Mouse (Mus musculus) layer of hippocampus, adult 9-11 months (tissue): Measurements from ENCODE around the gene Shcbp1l.

Experiments
- DNase-seq: peaks from one replicate; pipeline ENCODE4 v3.0.0; 2022

The Shcbp1l gene

GRCm38 (mm10) chr1:153489132-153489531 lies 64.2 kb downstream of the Shcbp1l start:
- DNase-seq: peak; percentile 81

GRCm38 (mm10) chr1:153489540-153489939 lies 64.6 kb downstream of the Shcbp1l start:
- no peak for DNase-seq

GRCm38 (mm10) chr1:153489963-153490362 lies 65.0 kb downstream of the Shcbp1l start:
- no peak for DNase-seq

GRCm38 (mm10) chr1:153491345-153491744 lies 66.4 kb downstream of the Shcbp1l start:
- no peak for DNase-seq

- DNase-seq: peak; percentile 66
Observed at GRCm38 (mm10) chr1:153491822-153492221, 66.9 kb downstream of the Shcbp1l start.

GRCm38 (mm10) chr1:153493338-153493737 lies 68.4 kb downstream of the Shcbp1l start:
- DNase-seq: no peak

- no peak for DNase-seq
Observed at GRCm38 (mm10) chr1:153493931-153494330, 69.0 kb downstream of the Shcbp1l start.

- DNase-seq: no peak
Observed at GRCm38 (mm10) chr1:153496030-153496429, 71.1 kb downstream of the Shcbp1l start.

GRCm38 (mm10) chr1:153500030-153500429 lies 75.1 kb downstream of the Shcbp1l start:
- no peak for DNase-seq

- peak; percentile 49 for DNase-seq
Observed at GRCm38 (mm10) chr1:153501644-153502321, 76.8 kb downstream of the Shcbp1l start.
